Mouse (Mus musculus) stomach, adult 2 months (tissue): ENCODE results near the gene Copz1. TPM values are rescaled to one million over a fixed set of nuclear protein-coding genes. Genes with fewer than 3 reads are reported as not detected.

ENCODE experiments used
- polyA plus RNA-seq: library from polyadenylated mRNA; depleted of rRNA; stranded (reverse); fragments of >200 nt; gene quantifications from 2 replicates; pipeline ENCODE4 v1.2.3, GENCODE M21; 2012; rRNA removed

Gene Copz1
- polyA plus RNA-seq = 35.6 and 44.6 TPM in 2 replicates

DNA sequence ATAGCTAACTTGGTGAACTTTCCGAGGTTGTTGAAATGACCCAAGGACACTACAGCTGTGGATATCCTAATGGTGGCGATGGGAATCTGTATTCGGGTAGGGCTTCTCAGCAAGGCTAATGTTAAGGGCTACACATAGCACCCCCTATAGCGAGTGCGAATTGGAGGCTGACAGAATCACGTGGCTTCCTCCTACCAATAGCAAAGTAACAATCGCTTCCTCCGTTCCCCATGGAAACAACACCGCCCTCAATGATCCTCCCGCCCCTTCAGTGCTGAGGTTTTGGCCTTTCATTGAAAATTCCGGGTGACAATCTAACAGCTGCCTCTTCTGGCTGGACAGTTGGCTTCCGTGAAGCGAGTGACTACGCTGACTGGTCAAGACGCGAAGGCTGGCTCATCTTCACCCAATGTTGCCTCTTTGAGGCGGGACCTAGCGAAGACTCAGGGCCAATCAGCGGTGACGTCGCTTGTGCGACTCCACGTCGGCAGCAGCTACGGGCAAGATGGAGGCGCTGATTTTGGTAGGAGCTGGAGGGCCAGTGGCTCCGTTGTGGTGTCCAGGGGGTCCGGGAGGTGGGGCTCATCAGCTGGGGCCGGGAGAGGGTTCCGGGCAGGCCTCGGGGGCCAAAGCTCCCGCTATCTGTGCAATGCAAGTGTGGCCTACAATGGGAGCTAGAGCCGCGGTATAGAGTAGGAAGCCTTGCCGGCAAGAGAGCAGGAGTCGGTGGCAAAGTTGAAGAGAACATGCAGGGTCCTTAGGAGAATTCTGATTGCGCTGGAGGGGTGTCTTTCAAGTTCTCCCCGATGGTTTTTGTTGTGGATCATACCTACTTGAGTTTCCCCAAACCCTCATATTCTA, at the start of gene Copz1:
Gene Copz1, plus strand, starts transcription at position 296 of the 861 bp plus-strand sequence.

DNA sequence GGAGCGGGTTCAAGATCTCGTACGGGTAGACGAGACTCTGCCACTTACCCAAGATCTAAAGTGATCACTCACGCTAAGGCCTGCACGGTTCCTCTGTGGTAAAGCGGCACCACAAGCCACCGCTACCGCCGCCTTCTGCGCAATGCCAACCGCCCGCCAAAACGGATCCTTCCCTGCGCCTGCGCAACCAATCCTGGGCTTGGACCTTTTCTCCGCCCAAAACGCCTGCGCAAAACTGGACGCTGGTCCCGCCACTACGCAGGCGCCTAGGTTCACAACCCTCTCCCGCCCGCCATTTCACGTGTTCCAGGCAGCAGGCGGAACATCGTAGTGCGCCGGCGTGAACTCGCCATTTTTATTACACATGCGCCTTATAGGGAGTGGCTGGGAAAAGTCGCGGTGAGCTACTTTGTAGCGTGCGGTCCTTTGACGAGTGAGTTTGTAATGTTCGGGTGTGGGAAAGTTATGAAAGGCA, 32.8 kb upstream of the Copz1 start, which contains the start of gene Cbx5:
Gene Cbx5, minus strand, starts transcription at position 132 of the 475 bp plus-strand sequence.

DNA sequence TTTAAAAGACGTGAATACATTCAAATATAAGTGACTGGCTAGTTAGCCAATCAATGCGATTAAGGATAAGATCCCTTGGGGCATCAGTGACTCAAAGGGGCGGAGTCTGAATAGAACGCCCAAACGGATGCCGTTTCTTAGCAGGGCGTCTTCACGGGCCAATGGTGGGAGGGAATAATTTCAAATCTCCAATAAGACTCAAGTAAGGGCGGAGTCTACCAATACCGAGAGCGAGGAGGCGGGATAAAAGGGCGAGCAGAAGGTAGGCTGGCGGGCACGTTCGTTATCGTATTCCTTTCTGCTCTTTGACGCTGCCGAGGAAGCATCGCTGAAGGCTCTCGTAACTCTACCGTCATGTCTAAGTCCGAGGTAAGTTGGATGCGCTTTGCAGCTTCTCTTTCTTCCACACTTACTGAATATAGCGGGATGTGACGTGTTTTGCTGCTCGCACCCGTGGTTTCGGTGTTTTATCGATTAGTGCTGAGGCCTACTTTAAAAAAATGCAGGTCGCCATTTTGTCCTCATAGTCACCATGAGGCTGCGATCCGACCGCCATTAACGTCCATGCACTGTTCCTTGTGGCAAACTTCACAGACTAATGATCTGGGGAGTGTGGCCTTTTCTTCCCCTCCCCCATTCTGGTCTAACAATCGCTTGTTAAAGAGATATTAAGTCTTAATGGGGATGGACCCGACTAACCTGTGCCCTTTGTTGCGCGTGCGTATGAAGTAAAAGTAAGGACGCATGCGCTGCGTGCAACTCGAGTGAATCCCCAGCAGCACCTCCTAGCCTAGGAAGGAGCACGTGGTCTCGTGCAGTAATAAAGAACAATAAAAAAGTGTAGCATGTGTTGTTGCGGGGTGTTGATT, 32.1 kb upstream of the Copz1 start, which contains the start of gene Hnrnpa1:
Gene Hnrnpa1, plus strand, starts transcription at position 273 of the 869 bp plus-strand sequence.

DNA sequence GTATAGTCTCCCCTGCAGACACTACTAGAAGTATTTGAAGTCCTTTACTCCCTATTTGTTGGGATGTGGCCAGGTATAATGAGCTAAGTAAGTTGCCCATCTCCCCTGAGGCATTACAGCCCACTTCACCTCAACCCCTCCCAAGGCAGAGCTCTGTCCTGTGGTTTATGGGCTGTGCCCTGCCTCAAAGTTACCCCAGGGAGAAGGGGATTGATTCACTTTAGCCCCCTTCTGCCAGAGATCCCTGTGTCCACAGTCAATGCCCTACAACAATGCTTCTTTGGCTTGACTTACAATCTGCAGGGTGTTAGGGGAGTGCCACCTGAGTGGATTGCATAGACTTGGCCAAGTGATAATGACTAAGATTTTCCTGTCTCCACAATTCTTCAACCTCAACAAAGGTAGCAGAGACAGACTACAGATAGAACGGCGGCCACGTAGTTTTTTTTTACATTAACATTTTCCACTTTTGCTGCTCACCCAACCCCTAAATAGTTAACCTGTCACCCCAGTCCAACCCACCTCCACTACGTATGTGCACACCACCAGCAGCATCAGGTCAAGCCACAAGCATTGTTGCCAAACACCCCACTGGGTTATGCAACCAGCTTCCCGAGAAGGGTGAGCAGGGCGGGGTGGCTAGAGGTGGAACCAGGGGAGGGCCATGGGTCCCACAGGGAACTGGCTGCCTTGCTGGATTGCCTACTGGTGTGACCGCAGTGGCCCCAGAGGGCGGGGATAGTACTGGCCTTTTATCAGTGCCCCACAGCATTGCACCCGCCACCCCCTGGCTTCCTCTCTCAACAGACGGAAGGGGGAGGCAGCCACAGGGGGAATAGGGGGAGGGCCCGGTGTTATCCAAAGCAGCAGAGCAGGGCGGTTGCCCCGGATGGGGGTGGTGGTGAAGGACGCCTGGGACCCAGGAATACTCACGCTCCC, 14.5 kb upstream of the Copz1 start, which contains the start of gene Nfe2:
Gene Nfe2, minus strand, starts transcription at position 614 of the 939 bp plus-strand sequence.

DNA sequence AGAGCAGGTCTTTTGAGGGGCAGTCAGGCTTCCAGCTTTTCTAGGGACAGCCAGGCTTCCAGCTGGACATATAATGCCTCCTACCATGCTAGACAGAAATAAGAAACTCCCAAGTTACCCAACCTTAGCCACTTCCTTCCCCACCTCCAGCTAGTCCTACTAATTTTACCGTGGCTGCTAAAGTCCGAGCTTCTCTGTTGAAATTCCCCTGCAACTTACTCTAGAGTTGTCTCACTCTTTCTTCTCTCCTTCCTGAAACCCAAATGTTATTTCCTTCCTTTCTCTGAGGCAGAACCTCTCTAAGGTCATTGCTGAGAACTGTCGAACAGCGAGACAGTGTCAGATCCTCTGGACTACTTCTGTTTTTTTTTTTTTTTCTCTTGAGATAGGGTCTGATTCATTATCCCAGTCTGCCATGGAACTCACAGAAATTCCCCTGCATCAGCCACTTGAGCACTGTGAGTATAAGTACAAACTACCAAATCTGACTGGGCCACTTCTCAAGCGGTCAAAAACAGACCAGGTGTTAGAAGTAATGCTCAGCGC, 37.9 kb downstream of the Copz1 start, which contains the start of gene Gpr84:
Gene Gpr84, minus strand, starts transcription at position 248 of the 546 bp plus-strand sequence.

DNA sequence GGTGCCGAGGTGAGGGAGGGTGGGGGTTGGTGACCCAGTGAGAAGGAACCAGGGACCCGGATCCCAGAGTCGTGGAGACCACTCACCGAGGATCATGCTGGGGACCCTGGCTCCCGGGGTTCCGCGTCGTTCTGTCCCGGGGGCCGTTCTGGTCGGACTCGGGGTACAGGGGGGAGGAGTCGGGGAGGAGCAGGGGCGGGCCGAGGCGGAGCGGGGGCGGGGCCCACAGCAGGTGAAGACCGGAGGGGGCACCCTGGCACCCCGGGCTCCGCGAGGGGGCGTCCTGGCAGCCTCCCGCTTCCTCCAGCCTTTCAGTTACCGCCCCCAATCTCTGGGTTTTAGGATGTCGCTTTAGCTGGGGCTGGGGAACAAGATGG, 67.4 kb downstream of the Copz1 start, which contains the start of gene Zfp385a:
Gene Zfp385a, minus strand, starts transcription at position 133 of the 377 bp plus-strand sequence.

Other genes with a start within 250 kb of the Copz1 start
- gene Smug1, start 105.6 kb upstream of the Copz1 start, polyA plus RNA-seq = 8.9 and 10.8 TPM in 2 replicates
- gene Cbx5, start 32.9 kb upstream of the Copz1 start, polyA plus RNA-seq = 1.5 and 2.3 TPM in 2 replicates
- 5.3 and 6.8 TPM in 2 replicates for gene Hnrnpa1, start 32.3 kb upstream of the Copz1 start, polyA plus RNA-seq
- gene Nfe2, start 14.3 kb upstream of the Copz1 start, polyA plus RNA-seq = 0.65 and 1.6 TPM in 2 replicates
- 0.05 and 0.16 TPM in 2 replicates for gene Gpr84, start 37.9 kb downstream of the Copz1 start, polyA plus RNA-seq
- gene Zfp385a, start 67.4 kb downstream of the Copz1 start, polyA plus RNA-seq = 15.1 and 16.0 TPM in 2 replicates
- gene Itga5, start 94.0 kb downstream of the Copz1 start, polyA plus RNA-seq = 19.0 and 23.6 TPM in 2 replicates
- gene Gtsf1, start 157.8 kb downstream of the Copz1 start, polyA plus RNA-seq = not detected in 2 replicates
- not detected in 2 replicates for gene Gtsf2, start 175.8 kb downstream of the Copz1 start, polyA plus RNA-seq
- gene Nckap1l, start 181.1 kb downstream of the Copz1 start, polyA plus RNA-seq = 1.6 and 2.1 TPM in 2 replicates
- gene Pde1b, start 230.3 kb downstream of the Copz1 start, polyA plus RNA-seq = 3.6 and 3.7 TPM in 2 replicates